Mouse (Mus musculus) cerebellum, adult 11 months (tissue): Measurements from ENCODE around the gene Zfp950.
A peak's percentile ranks its signal among the peaks of the same experiment; 100 is the strongest.
"Not testable (repeated sequence)": the region's sequence is repeated elsewhere in the genome, so short reads cannot be mapped to it uniquely, and the experiment has no call there.

Source experiments
- DNase-seq: peaks from one replicate; pipeline ENCODE4 v3.0.0; 2022

The Zfp950 gene

GRCm38 (mm10) chr19:61140342-61141206 lies at the start of gene Zfp950:
TSS of gene Zfp950 (minus strand) at chr19:61140840.
- DNase-seq: peak; percentile 73

GRCm38 (mm10) chr19:61183590-61183989 lies 43.0 kb upstream of the Zfp950 start, which contains the start of gene Gm6020:
TSS of gene Gm6020 (plus strand) at chr19:61183890.
- DNase-seq: not testable (repeated sequence)

GRCm38 (mm10) chr19:61175756-61176324 lies 35.2 kb upstream of the Zfp950 start, which contains the start of gene Gm7102:
TSS of gene Gm7102 (minus strand) at chr19:61176309.
- DNase-seq: no peak

GRCm38 (mm10) chr19:61151701-61152420 lies 11.2 kb upstream of the Zfp950 start:
- no peak for DNase-seq

- DNase-seq: no peak
These were observed 10.7 kb upstream of the Zfp950 start for GRCm38 (mm10) chr19:61151372-61151700.

GRCm38 (mm10) chr19:61141299-61141698 lies 659 bp upstream of the Zfp950 start:
- no peak for DNase-seq

- DNase-seq: no peak
These were observed 2.0 kb downstream of the Zfp950 start for GRCm38 (mm10) chr19:61138655-61139054.

GRCm38 (mm10) chr19:61131096-61131495 lies 9.5 kb downstream of the Zfp950 start:
- DNase-seq: no peak

GRCm38 (mm10) chr19:61110184-61110583 lies 30.5 kb downstream of the Zfp950 start:
- DNase-seq: no peak

- no peak for DNase-seq
These were observed 42.9 kb downstream of the Zfp950 start for GRCm38 (mm10) chr19:61097764-61098163.

- DNase-seq: no peak
These were observed 43.9 kb downstream of the Zfp950 start for GRCm38 (mm10) chr19:61096776-61097175.

- no peak for DNase-seq
These were observed 50.1 kb downstream of the Zfp950 start for GRCm38 (mm10) chr19:61090541-61090940.

GRCm38 (mm10) chr19:61089001-61089400 lies 51.6 kb downstream of the Zfp950 start:
- DNase-seq: no peak

GRCm38 (mm10) chr19:61087781-61088180 lies 52.9 kb downstream of the Zfp950 start:
- no peak for DNase-seq

- no peak for DNase-seq
These were observed 55.4 kb downstream of the Zfp950 start for GRCm38 (mm10) chr19:61085217-61085616.

GRCm38 (mm10) chr19:61084149-61084940 lies 56.3 kb downstream of the Zfp950 start:
- DNase-seq: peak; percentile 86

GRCm38 (mm10) chr19:61083006-61083405 lies 57.6 kb downstream of the Zfp950 start:
- no peak for DNase-seq

- DNase-seq: no peak
These were observed 60.3 kb downstream of the Zfp950 start for GRCm38 (mm10) chr19:61080251-61080749.

- DNase-seq: no peak
These were observed 62.0 kb downstream of the Zfp950 start for GRCm38 (mm10) chr19:61078622-61079021.

GRCm38 (mm10) chr19:61065011-61065410 lies 75.6 kb downstream of the Zfp950 start:
- DNase-seq: no peak

- no peak for DNase-seq
These were observed 76.3 kb downstream of the Zfp950 start for GRCm38 (mm10) chr19:61064386-61064785.

GRCm38 (mm10) chr19:61057581-61057980 lies 83.1 kb downstream of the Zfp950 start:
- no peak for DNase-seq
